Mouse (Mus musculus): Measurements from ENCODE around the gene Atrnl1. TPM values are rescaled to one million over a fixed set of nuclear protein-coding genes. Genes with fewer than 3 reads are reported as not detected.

The Atrnl1 gene
- polyA plus RNA-seq, 1 experiment from 2014 or later: 8.1 TPM

DNA sequence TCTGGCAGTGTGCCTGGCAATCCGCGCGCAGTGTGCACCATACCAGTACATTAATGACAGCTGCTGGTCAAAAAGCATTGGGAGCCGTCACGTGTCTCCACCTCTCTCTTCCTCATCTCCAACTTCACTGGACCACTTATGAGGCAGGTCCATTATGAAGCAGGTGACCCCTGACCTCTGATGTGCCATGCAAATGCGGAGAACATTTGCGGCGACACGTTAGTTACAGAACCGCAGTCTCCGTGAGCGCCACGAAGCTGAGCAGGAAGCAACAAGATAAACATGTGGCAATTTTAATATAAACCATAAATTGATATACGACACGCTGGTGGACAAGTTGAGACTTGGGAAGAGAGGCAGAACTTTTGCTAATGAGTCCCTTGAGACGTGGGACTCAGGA is 481.1 kb downstream of the Atrnl1 start:
- DNase-seq (ENCODE audit: low spot score) (no peak), ATAC-seq (replicated peaks; ENCODE audit: low FRiP score, low read depth) (no peak)
- H3K4me3 ChIP-seq (replicated peaks; ENCODE audit: low read depth, low read length): no peak overlapping the region
- no peaks in the 10 kb centered on the region for H3K27me3 ChIP-seq (ENCODE audit: insufficient read depth, low read length)
- H3K4me1 ChIP-seq (replicated peaks; ENCODE audit: insufficient read depth, low read length): no peaks in the 10 kb centered on the region; the same call in none of the 2 replicates
- H3K27ac ChIP-seq: no peak overlapping the region
- no peak overlapping the region for H3K4me2 ChIP-seq (ENCODE audit: low read length)
- H3K9me3 ChIP-seq (replicated peaks; ENCODE audit: low read length): no peaks in the 10 kb centered on the region
- H3K9ac ChIP-seq (ENCODE audit: low read depth, low read length): no peak overlapping the region
- no peak for TF ChIP-seq CTCF (IDR thresholded peaks at IDR 0.05; ENCODE audit: low read depth)
- H3K36me3 ChIP-seq (ENCODE audit: insufficient read depth, low read length): no peaks in the 10 kb centered on the region
- 94% methylated on average over 16 of the region's 16 CpGs for WGBS

DNA sequence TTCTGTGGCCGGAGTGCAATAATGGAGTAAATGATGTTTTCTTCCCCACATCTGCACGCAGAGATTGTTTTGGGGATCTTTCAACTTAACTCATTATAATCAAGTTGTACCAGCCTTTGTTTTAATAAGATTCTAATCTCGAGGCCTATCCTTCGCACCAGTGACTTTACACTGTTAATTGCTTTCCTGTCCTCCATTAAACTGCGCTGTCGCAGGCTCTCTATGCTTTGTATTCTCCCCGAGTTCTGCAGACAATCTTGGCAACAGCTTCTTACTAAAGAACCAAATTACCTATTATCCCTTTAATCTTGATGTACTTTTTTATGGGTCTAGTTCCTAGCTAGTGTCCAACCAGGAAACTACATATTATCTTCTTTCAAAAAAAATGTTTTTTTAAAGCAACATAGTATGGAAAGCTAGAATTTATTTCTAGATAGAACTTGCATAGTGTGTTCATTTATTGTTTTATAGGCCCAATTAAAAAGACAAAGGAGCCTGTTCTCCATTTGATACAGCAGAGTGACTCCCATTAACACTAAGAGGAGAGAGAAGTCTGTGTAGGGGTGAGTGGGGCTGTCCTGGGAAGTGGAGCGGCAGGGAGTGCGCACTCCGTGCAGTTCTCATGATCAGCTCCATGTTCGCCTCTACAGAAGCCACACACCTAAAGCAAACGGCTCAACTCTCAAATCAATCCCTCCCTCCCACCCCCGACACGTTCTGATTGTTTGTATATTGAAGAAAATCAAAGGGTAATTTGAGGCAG is 484.1 kb downstream of the Atrnl1 start:
- H3K27me3 ChIP-seq (ENCODE audit: insufficient read depth, low read length): no peaks in the 10 kb centered on the region
- DNase-seq (ENCODE audit: low spot score): peak; percentile 35
- H3K36me3 ChIP-seq (ENCODE audit: insufficient read depth, low read length): no peaks in the 10 kb centered on the region
- no peak for ATAC-seq (replicated peaks; ENCODE audit: low FRiP score, low read depth)
- H3K4me1 ChIP-seq (replicated peaks; ENCODE audit: insufficient read depth, low read length): no peaks in the 10 kb centered on the region; the same call in none of the 2 replicates
- no peak overlapping the region for H3K9ac ChIP-seq (ENCODE audit: low read depth, low read length)
- no peak overlapping the region for H3K4me2 ChIP-seq (ENCODE audit: low read length)
- TF ChIP-seq CTCF (IDR thresholded peaks at IDR 0.05; ENCODE audit: low read depth): no peak
- H3K9me3 ChIP-seq (replicated peaks; ENCODE audit: low read length): no peaks in the 10 kb centered on the region
- 24% methylated on average over 14 of the region's 14 CpGs for WGBS
- H3K27ac ChIP-seq: peak overlapping the region; percentile 31; the same call in 1 of the 2 replicates
- H3K4me3 ChIP-seq (replicated peaks; ENCODE audit: low read depth, low read length): no peak overlapping the region

DNA sequence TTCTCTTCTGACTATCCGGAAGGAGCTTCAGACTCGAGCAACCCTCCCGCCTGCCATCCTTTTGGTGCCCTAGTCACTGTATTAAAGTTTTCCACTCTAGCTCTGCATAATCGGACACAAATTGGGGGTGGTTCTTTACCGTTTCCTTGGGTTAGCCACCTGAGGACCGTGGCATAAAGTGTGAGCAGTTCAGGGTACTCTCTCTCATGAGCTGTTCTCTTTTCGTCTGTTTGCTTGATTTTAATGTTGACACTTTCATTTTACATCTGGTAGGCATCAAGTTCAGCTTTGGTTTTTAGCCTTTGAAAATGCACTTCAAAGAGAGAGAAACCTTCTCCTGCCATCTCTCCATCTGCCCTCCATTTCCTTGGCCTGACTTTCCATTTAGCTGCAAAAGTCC is 484.9 kb downstream of the Atrnl1 start:
- Histone ChIP-seq H3K36me3 (ENCODE audit: insufficient read depth, low read length) (no peaks in the 10 kb centered on the region), H3K27ac (no peak overlapping the region), H3K9me3 (replicated peaks; ENCODE audit: low read length) (no peaks in the 10 kb centered on the region), H3K9ac (ENCODE audit: low read depth, low read length) (no peak overlapping the region), H3K27me3 (ENCODE audit: insufficient read depth, low read length) (no peaks in the 10 kb centered on the region), H3K4me2 (ENCODE audit: low read length) (no peak overlapping the region), H3K4me3 (replicated peaks; ENCODE audit: low read depth, low read length) (no peak overlapping the region), H3K4me1 (replicated peaks; ENCODE audit: insufficient read depth, low read length) (no peaks in the 10 kb centered on the region; the same call in none of the 2 replicates)
- DNase-seq (ENCODE audit: low spot score) (no peak), ATAC-seq (replicated peaks; ENCODE audit: low FRiP score, low read depth) (no peak)
- 61% methylated on average over 7 of the region's 7 CpGs for WGBS
- no peak for TF ChIP-seq CTCF (IDR thresholded peaks at IDR 0.05; ENCODE audit: low read depth)

DNA sequence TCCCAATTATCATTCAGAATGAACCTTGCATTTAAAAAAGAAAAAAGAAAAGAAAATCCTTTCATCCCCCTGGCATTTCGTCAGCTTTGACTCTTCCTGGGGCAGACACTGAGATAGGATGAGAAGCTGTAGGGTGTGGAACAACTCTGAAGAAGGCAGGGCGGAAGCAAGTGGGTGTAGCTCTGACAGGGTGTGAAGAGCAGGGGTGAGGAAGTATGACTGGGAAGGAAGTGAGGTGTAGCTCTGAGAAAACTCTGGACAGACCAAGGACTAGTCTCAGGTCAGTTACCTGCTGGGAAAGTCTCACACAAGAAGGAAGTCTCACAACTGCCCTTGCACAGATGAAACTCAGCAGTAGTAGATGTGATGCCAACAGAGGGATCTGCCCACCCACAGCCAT is 486.4 kb downstream of the Atrnl1 start:
- 95% methylated on average over 2 of the region's 2 CpGs for WGBS
- no peak overlapping the region for H3K27ac ChIP-seq
- ATAC-seq (replicated peaks; ENCODE audit: low FRiP score, low read depth): no peak
- H3K36me3 ChIP-seq (ENCODE audit: insufficient read depth, low read length): no peaks in the 10 kb centered on the region
- no peak for TF ChIP-seq CTCF (IDR thresholded peaks at IDR 0.05; ENCODE audit: low read depth)
- no peaks in the 10 kb centered on the region for H3K27me3 ChIP-seq (ENCODE audit: insufficient read depth, low read length)
- H3K9ac ChIP-seq (ENCODE audit: low read depth, low read length): no peak overlapping the region
- no peak overlapping the region for H3K4me3 ChIP-seq (replicated peaks; ENCODE audit: low read depth, low read length)
- DNase-seq (ENCODE audit: low spot score): no peak
- no peaks in the 10 kb centered on the region for H3K9me3 ChIP-seq (replicated peaks; ENCODE audit: low read length)
- no peak overlapping the region for H3K4me2 ChIP-seq (ENCODE audit: low read length)
- no peaks in the 10 kb centered on the region; the same call in none of the 2 replicates for H3K4me1 ChIP-seq (replicated peaks; ENCODE audit: insufficient read depth, low read length)

DNA sequence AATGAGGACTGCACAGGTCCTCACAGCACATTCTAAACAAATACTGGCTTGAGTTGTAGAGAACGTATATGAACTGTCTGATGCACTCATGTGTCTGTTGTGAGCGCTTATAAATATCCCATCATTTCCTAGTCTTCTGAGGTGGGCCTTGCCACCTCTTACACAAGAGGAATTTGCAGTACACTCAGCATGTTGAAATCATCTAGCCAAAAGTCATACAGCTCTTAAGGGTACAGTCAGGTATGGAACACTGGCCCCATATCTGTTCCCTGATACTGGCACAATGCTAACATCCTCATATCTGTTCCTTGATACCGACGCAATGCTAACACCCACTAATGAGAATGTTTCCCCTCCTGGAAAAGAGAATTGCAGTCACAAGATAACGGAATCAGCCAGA is 488.7 kb downstream of the Atrnl1 start:
- no peak overlapping the region for H3K9ac ChIP-seq (ENCODE audit: low read depth, low read length)
- no peaks in the 10 kb centered on the region; the same call in none of the 2 replicates for H3K4me1 ChIP-seq (replicated peaks; ENCODE audit: insufficient read depth, low read length)
- 98% methylated on average over 5 of the region's 5 CpGs for WGBS
- H3K9me3 ChIP-seq (replicated peaks; ENCODE audit: low read length): no peaks in the 10 kb centered on the region
- no peak overlapping the region for H3K27ac ChIP-seq
- no peak overlapping the region for H3K4me2 ChIP-seq (ENCODE audit: low read length)
- H3K27me3 ChIP-seq (ENCODE audit: insufficient read depth, low read length): no peaks in the 10 kb centered on the region
- no peak for DNase-seq (ENCODE audit: low spot score)
- no peak overlapping the region for H3K4me3 ChIP-seq (replicated peaks; ENCODE audit: low read depth, low read length)
- no peak for ATAC-seq (replicated peaks; ENCODE audit: low FRiP score, low read depth)
- H3K36me3 ChIP-seq (ENCODE audit: insufficient read depth, low read length): no peaks in the 10 kb centered on the region
- no peak for TF ChIP-seq CTCF (IDR thresholded peaks at IDR 0.05; ENCODE audit: low read depth)

GRCm38 (mm10) chr19:58100381-58100780 is 489.5 kb downstream of the Atrnl1 start:
- ATAC-seq (replicated peaks; ENCODE audit: low FRiP score, low read depth): no peak
- no peak for TF ChIP-seq CTCF (IDR thresholded peaks at IDR 0.05; ENCODE audit: low read depth)
- no peak for DNase-seq (ENCODE audit: low spot score)
- H3K4me1 ChIP-seq (replicated peaks; ENCODE audit: insufficient read depth, low read length): no peaks in the 10 kb centered on the region; the same call in 1 of the 2 replicates
- H3K4me3 ChIP-seq (replicated peaks; ENCODE audit: low read depth, low read length): no peak overlapping the region
- no peak overlapping the region for H3K9ac ChIP-seq (ENCODE audit: low read depth, low read length)
- WGBS: 68% methylated on average over 4 of the region's 4 CpGs
- no peaks in the 10 kb centered on the region for H3K27me3 ChIP-seq (ENCODE audit: insufficient read depth, low read length)
- H3K4me2 ChIP-seq (ENCODE audit: low read length): no peak overlapping the region
- no peak overlapping the region for H3K27ac ChIP-seq
- H3K9me3 ChIP-seq (replicated peaks; ENCODE audit: low read length): no peaks in the 10 kb centered on the region
- H3K36me3 ChIP-seq (ENCODE audit: insufficient read depth, low read length): no peaks in the 10 kb centered on the region
